Mouse (Mus musculus) cortical plate, adult 2 months (tissue): ENCODE measurements at regions not wholly inside any gene's neighbourhood (a gene's known extent, or its start where the extent isn't known, plus 50 kb on each side); places are given as distances from the start of the nearest gene placed in this dataset.

Source experiments
- CTCF ChIP-seq: fragments of 200-500 bp; IDR thresholded peaks from 2 replicates; pipeline ENCODE4 v1.5.1; 2011; ENCODE audit warnings: mild to moderate bottlenecking, control low read depth, low read length; ENCODE audit not compliant: insufficient read depth; ENCODE audit errors: extremely low read depth
- POLR2A ChIP-seq: fragments of 200-500 bp; IDR thresholded peaks from 2 replicates; pipeline ENCODE4 v1.6.1; 2011; ENCODE audit warnings: mild to moderate bottlenecking, low read length, control low read depth; ENCODE audit not compliant: insufficient read depth; ENCODE audit errors: extremely low read depth

DNA sequence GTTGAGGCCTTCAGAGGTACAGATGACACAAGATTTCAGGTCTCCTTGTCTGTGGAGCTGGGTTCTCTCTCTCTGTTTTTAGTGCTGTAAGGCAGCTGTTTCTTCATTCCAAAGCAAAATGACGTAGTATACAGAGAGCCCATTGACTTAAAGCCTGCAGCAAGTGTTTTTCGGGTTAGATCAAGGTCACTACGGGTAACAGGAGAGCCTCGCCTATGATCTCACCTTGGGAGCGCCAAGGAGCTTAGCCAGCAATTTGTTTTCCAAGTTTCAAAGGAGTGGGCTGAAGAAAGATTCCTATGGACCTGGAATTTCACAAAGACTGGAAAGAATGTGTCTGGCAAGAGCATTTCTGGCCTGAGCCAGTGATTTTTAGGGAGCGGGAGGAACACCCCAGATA, 451.8 kb upstream of the Zfp462 start:
- TF ChIP-seq POLR2A (no peak), CTCF (no peak)
